Mouse (Mus musculus) thymus, adult 2 months (tissue): ENCODE results near the gene Dhx8.

Source experiments
- CTCF ChIP-seq: fragments of 200-500 bp; IDR thresholded peaks from 2 replicates; pipeline ENCODE4 v1.5.1; 2012; ENCODE audit warnings: mild to moderate bottlenecking, control low read depth, low read length, moderate library complexity, borderline replicate concordance; ENCODE audit not compliant: control insufficient read depth, poor library complexity, insufficient read depth; ENCODE audit errors: extremely low read depth
- POLR2A ChIP-seq: fragments of 200-500 bp; IDR thresholded peaks from 2 replicates; pipeline ENCODE4 v1.6.1; 2012; ENCODE audit warnings: mild to moderate bottlenecking, low read length, control low read depth, moderate library complexity; ENCODE audit not compliant: control insufficient read depth, poor library complexity, insufficient read depth; ENCODE audit errors: extremely low read depth

DNA sequence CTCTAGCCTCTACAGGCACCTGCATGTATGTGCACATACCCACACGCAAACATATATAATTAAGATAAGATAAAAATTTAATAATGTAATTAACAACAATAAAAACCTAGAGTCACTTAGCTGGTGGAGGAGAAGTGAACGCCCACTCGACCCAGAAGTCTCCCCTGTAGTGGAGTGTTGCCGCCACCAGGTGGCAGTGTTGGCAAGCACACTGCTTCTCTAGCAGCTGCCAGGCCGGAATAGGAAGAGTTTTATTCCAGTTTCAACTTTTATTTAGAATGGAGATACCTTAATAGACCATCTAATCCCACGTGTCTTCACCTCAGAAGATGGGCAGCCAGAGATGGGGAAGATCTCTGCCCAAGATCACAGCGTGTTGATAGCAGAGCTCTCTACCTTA is 80.5 kb downstream of the Dhx8 start:
- peak; percentile 90 for TF ChIP-seq CTCF
- no peak for TF ChIP-seq POLR2A
